Mouse (Mus musculus): ENCODE measurements at regions not wholly inside any gene's neighbourhood (a gene's known extent, or its start where the extent isn't known, plus 50 kb on each side); places are given as distances from the start of the nearest gene placed in this dataset.

DNA sequence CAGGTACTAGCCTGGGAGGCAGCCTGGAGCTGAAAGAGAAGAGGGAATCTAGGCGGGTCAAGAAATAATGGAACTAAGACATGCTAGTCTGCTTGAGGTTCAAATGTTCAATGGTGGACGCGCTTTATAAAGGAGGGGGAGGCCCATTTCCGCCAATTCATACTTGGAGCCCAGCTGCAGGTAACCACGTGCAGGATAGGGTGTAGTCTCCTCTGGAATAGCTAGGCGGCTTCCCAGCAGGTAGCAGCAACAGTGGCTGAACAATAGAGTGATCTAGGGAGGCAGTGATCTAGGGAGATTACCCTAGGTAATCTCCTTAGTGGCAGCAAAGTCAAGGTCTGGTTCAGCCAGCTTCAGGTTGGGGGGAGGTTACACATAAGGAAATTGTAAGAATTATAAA lies 134.6 kb downstream of the Sh2d4b start:
- WGBS = 57% methylated on average over 6 of the region's 6 CpGs
- no peak overlapping the region for H3K27ac ChIP-seq (ENCODE audit: low read depth, low read length)
- no peaks in the 10 kb centered on the region for H3K36me3 ChIP-seq (ENCODE audit: control insufficient read depth, insufficient read depth, low read length)
- no peak overlapping the region for H3K4me2 ChIP-seq (ENCODE audit: low read depth, low read length)
- H3K27me3 ChIP-seq (ENCODE audit: control insufficient read depth, insufficient read depth, low read length) = no peaks in the 10 kb centered on the region
- no peak overlapping the region for H3K9ac ChIP-seq (replicated peaks; ENCODE audit: low read depth, low read length)
- H3K4me1 ChIP-seq (ENCODE audit: control insufficient read depth, insufficient read depth, low read length) = no peaks in the 10 kb centered on the region
- no peaks in the 10 kb centered on the region for H3K9me3 ChIP-seq (ENCODE audit: control insufficient read depth, low read length)
- ATAC-seq (ENCODE audit: low read depth) = no peak
- no peak overlapping the region for H3K4me3 ChIP-seq (ENCODE audit: low read depth, low read length)

DNA sequence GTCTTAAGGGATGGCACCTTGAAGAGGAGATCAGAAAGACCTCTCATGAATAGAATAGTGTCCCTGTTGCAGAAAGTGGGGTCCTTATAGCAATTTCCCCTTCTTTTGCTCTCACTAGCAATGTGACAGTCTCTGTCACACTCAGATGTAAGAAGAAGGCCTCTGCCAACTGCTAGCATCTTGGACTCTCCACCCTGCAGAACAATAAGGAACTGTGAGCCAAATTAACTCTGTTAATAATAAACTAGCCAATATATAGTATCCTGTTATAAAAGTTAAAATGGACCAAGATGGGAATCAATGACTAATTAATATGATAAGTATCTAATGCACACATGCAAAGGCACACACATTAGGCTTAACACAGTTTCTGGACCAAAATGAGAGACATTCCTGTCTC lies 152.5 kb downstream of the Sh2d4b start:
- H3K27ac ChIP-seq (ENCODE audit: low read depth, low read length) = no peak overlapping the region
- H3K9ac ChIP-seq (replicated peaks; ENCODE audit: low read depth, low read length) = no peak overlapping the region
- no peak overlapping the region for H3K4me3 ChIP-seq (ENCODE audit: low read depth, low read length)
- H3K36me3 ChIP-seq (ENCODE audit: control insufficient read depth, insufficient read depth, low read length) = no peaks in the 10 kb centered on the region
- no peaks in the 10 kb centered on the region for H3K27me3 ChIP-seq (ENCODE audit: control insufficient read depth, insufficient read depth, low read length)
- H3K4me2 ChIP-seq (ENCODE audit: low read depth, low read length) = no peak overlapping the region
- no peaks in the 10 kb centered on the region for H3K9me3 ChIP-seq (ENCODE audit: control insufficient read depth, low read length)
- H3K4me1 ChIP-seq (ENCODE audit: control insufficient read depth, insufficient read depth, low read length) = no peaks in the 10 kb centered on the region
- no peak for ATAC-seq (ENCODE audit: low read depth)

DNA sequence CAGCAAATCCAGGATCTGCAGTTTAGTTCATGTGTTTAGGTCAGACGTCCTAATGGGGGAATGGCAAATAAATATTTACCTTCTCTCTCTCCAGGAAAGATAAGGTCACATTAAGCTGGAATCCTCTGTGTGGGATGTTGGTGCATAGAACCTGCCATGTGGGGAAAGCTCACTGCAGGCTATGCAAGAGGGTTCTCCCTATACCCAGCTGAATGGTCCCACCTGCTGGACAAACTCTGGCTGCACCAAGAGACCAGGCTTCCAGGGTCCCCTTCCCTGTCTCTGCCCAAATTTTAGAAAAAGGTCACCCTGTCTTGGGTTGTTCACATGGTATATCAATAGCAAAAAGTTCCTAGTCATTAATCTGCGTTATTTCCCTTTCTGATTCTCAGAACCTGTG lies 161.2 kb downstream of the Sh2d4b start:
- 90% methylated on average over 2 of the region's 2 CpGs for WGBS
- ATAC-seq (ENCODE audit: low read depth) = no peak
- H3K9me3 ChIP-seq (ENCODE audit: control insufficient read depth, low read length) = no peaks in the 10 kb centered on the region
- H3K9ac ChIP-seq (replicated peaks; ENCODE audit: low read depth, low read length) = no peak overlapping the region
- H3K27me3 ChIP-seq (ENCODE audit: control insufficient read depth, insufficient read depth, low read length) = no peaks in the 10 kb centered on the region
- no peaks in the 10 kb centered on the region for H3K4me1 ChIP-seq (ENCODE audit: control insufficient read depth, insufficient read depth, low read length)
- no peak overlapping the region for H3K27ac ChIP-seq (ENCODE audit: low read depth, low read length)
- H3K4me3 ChIP-seq (ENCODE audit: low read depth, low read length) = no peak overlapping the region
- no peaks in the 10 kb centered on the region for H3K36me3 ChIP-seq (ENCODE audit: control insufficient read depth, insufficient read depth, low read length)
- no peak overlapping the region for H3K4me2 ChIP-seq (ENCODE audit: low read depth, low read length)

DNA sequence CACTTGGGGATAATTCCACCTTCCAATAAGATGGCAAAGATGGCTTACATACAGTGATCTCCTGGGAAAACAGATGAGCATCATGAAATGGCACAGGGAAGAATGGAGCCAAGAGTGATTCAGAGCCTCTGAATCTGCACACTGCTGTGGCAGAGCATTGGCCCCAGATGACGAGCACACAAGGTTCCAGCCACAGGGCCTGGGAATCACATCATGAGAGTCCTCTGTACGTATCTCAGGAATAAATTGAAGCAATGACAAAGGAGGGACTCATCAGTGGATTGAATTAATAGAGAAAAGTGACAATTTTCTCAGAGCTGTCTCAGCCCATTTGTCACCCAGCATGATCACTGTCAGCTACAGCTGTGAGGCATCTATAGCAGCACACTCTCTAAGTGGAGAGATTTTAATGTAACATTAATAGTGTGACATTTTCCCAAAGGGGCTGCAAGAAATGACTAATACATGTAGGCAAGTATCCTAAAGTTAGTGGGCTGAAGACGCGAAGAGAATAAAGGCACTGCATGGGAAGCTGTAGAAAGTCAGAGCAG lies 184.0 kb downstream of the Sh2d4b start:
- H3K9ac ChIP-seq (replicated peaks; ENCODE audit: low read depth, low read length) = no peak overlapping the region
- no peaks in the 10 kb centered on the region for H3K9me3 ChIP-seq (ENCODE audit: control insufficient read depth, low read length)
- no peaks in the 10 kb centered on the region for H3K36me3 ChIP-seq (ENCODE audit: control insufficient read depth, insufficient read depth, low read length)
- 69% methylated on average over 4 of the region's 4 CpGs for WGBS
- H3K4me3 ChIP-seq (ENCODE audit: low read depth, low read length) = no peak overlapping the region
- H3K27ac ChIP-seq (ENCODE audit: low read depth, low read length) = no peak overlapping the region
- H3K4me2 ChIP-seq (ENCODE audit: low read depth, low read length) = no peak overlapping the region
- no peaks in the 10 kb centered on the region for H3K4me1 ChIP-seq (ENCODE audit: control insufficient read depth, insufficient read depth, low read length)
- no peaks in the 10 kb centered on the region for H3K27me3 ChIP-seq (ENCODE audit: control insufficient read depth, insufficient read depth, low read length)
- peak; percentile 38; the same call in 1 of the 2 replicates for ATAC-seq (ENCODE audit: low read depth)

DNA sequence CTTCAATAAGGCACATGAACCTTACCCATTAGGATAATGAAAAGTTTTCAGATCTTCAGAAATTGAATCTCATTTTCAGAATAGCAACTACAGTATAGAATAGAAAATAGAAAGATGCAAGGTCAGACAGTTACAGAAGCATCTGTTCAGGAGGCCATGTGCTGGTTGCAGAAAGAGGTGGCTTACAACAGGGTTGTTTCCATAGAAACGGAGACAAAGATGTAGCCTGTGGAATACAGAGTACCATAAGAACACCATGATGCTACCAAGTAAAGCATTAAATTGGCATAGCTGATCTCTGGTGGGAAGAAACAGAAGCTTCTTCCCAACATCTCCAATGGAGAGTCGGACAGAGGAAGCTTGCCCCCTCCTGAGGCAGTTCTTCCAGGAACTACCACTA lies 185.6 kb downstream of the Sh2d4b start:
- 85% methylated on average over 2 of the region's 2 CpGs for WGBS
- Histone ChIP-seq H3K9ac (replicated peaks; ENCODE audit: low read depth, low read length) (no peak overlapping the region), H3K4me2 (ENCODE audit: low read depth, low read length) (no peak overlapping the region), H3K27me3 (ENCODE audit: control insufficient read depth, insufficient read depth, low read length) (no peaks in the 10 kb centered on the region), H3K4me3 (ENCODE audit: low read depth, low read length) (no peak overlapping the region), H3K36me3 (ENCODE audit: control insufficient read depth, insufficient read depth, low read length) (no peaks in the 10 kb centered on the region), H3K9me3 (ENCODE audit: control insufficient read depth, low read length) (no peaks in the 10 kb centered on the region), H3K27ac (ENCODE audit: low read depth, low read length) (no peak overlapping the region), H3K4me1 (ENCODE audit: control insufficient read depth, insufficient read depth, low read length) (no peaks in the 10 kb centered on the region)
- ATAC-seq (ENCODE audit: low read depth) = no peak

DNA sequence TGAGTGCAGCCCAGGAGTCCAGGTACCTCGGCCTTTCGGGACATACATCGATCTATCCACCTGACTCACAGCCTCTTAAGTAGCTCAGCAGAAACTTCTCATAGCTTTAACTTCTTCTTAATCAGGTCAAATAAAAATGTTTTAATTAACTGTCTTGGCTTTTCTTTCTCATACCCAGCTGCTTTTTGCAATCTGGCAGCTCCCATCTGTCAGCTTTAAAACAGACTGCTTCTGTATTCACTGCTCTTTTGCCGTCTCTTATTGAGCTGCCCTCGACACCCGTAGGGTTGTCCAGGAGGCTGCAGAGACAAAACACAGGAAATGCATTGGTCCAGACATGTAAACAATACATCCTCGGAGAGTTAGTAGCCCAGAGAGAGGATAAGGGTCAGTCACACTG lies 189.6 kb downstream of the Sh2d4b start:
- H3K9me3 ChIP-seq (ENCODE audit: control insufficient read depth, low read length) = no peaks in the 10 kb centered on the region
- H3K9ac ChIP-seq (replicated peaks; ENCODE audit: low read depth, low read length) = no peak overlapping the region
- no peak overlapping the region for H3K4me2 ChIP-seq (ENCODE audit: low read depth, low read length)
- H3K27ac ChIP-seq (ENCODE audit: low read depth, low read length) = no peak overlapping the region
- no peak overlapping the region for H3K4me3 ChIP-seq (ENCODE audit: low read depth, low read length)
- H3K36me3 ChIP-seq (ENCODE audit: control insufficient read depth, insufficient read depth, low read length) = no peaks in the 10 kb centered on the region
- no peaks in the 10 kb centered on the region for H3K4me1 ChIP-seq (ENCODE audit: control insufficient read depth, insufficient read depth, low read length)
- no peak for ATAC-seq (ENCODE audit: low read depth)
- WGBS = 62% methylated on average over 7 of the region's 7 CpGs
- no peaks in the 10 kb centered on the region for H3K27me3 ChIP-seq (ENCODE audit: control insufficient read depth, insufficient read depth, low read length)

DNA sequence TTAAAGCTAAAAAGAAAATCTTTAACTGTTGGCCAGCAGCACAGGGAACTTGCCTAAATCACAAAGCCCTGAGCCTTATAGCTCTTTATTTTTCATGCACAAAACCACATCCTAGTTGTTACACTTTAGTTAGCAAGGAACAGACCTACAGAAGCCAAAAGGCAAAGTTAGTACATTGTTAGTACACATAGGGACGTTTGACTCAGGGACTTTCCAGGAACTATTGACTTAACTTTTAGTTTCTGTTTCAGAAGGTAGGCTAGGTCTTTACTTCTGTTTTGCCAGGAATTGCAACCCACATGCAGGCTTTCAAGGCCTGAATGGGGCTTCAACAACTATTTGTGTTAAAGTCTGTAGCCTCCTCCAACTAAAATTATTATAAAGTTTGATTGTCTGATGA lies 211.4 kb downstream of the Sh2d4b start:
- WGBS = 79% methylated on average over 1 of the region's 1 CpGs
- ATAC-seq (ENCODE audit: low read depth) = no peak
- H3K4me2 ChIP-seq (ENCODE audit: low read depth, low read length) = no peak overlapping the region

DNA sequence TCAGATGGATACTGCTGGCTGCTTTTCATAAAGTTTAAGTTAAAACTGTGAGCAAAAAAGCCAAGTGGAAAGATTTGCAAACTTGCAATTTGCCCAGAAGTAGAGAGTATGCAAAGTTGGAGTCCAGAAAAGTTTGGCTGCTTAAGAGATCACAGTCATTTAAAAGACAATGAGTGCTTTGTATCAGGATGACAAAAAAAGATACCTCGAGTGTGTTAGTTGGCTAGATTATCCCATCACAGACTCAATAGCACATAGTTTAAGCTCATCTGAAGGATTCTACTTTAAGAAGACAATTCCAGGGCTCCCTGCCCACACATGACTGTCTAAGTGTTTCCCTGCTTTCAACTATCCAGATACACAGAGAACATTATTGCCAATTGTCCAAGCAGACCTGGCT lies 239.5 kb downstream of the Sh2d4b start:
- no peaks in the 10 kb centered on the region for H3K4me1 ChIP-seq (ENCODE audit: control insufficient read depth, insufficient read depth, low read length)

More for the DNA sequence above, 211.4 kb downstream of the Sh2d4b start:
- Histone ChIP-seq H3K4me3 (ENCODE audit: low read depth, low read length) (no peak overlapping the region), H3K9ac (replicated peaks; ENCODE audit: low read depth, low read length) (no peak overlapping the region), H3K27me3 (ENCODE audit: control insufficient read depth, insufficient read depth, low read length) (no peaks in the 10 kb centered on the region), H3K9me3 (ENCODE audit: control insufficient read depth, low read length) (no peaks in the 10 kb centered on the region), H3K27ac (ENCODE audit: low read depth, low read length) (no peak overlapping the region), H3K36me3 (ENCODE audit: control insufficient read depth, insufficient read depth, low read length) (no peaks in the 10 kb centered on the region), H3K4me1 (ENCODE audit: control insufficient read depth, insufficient read depth, low read length) (no peaks in the 10 kb centered on the region)

More for the DNA sequence above, 239.5 kb downstream of the Sh2d4b start:
- H3K27ac ChIP-seq (ENCODE audit: low read depth, low read length) = no peak overlapping the region
- no peak overlapping the region for H3K4me2 ChIP-seq (ENCODE audit: low read depth, low read length)
- H3K4me3 ChIP-seq (ENCODE audit: low read depth, low read length) = no peak overlapping the region
- no peaks in the 10 kb centered on the region for H3K9me3 ChIP-seq (ENCODE audit: control insufficient read depth, low read length)
- no peak overlapping the region for H3K9ac ChIP-seq (replicated peaks; ENCODE audit: low read depth, low read length)
- 36% methylated on average over 1 of the region's 1 CpGs for WGBS
- no peaks in the 10 kb centered on the region for H3K36me3 ChIP-seq (ENCODE audit: control insufficient read depth, insufficient read depth, low read length)
- no peak for ATAC-seq (ENCODE audit: low read depth)
- H3K27me3 ChIP-seq (ENCODE audit: control insufficient read depth, insufficient read depth, low read length) = no peaks in the 10 kb centered on the region

Data from neural tube, embryonic 14.5 days (tissue).